In genomic region chr8:78705980-78706379, GRCm38 (mm10) we compare ENCODE assay signal across 26 mouse cellular contexts.
"Had no signal": no experiment of that assay in that cellular context is flagged by ENCODE, and none has a peak within 500 bp of the region (broad histone marks: within the 10 kb centered on the region; RNA-seq: fewer than 3 reads in every experiment).

No protein-coding gene starts in this region.

- H3K9me3 ChIP-seq: heart, embryonic 10.5 days; heart, embryonic 15.5 days; hindbrain, embryonic 12.5 days; intestine, embryonic 15.5 days; limb, embryonic 10.5 days; limb, embryonic 12.5 days had no signal

- H3K27ac ChIP-seq: gastrocnemius, adult 2 months; heart, embryonic 10.5 days; heart, embryonic 15.5 days; hindbrain, embryonic 10.5 days; hindbrain, embryonic 12.5 days; hindbrain, embryonic 14.5 days; intestine, embryonic 15.5 days; layer of hippocampus, adult 2 months; left cerebral cortex, adult 2 months; limb, embryonic 10.5 days; limb, embryonic 12.5 days had no signal

- H3K27me3 ChIP-seq: heart, embryonic 12.5 days; heart, embryonic 15.5 days; hindbrain, embryonic 12.5 days; intestine, embryonic 15.5 days; limb, embryonic 12.5 days had no signal

- H3K4me2 ChIP-seq: heart, embryonic 12.5 days; heart, embryonic 15.5 days; hindbrain, embryonic 12.5 days; hindbrain, embryonic 14.5 days; intestine, embryonic 15.5 days; limb, embryonic 12.5 days had no signal

- H3K9ac ChIP-seq: heart, embryonic 12.5 days; heart, embryonic 15.5 days; hindbrain, embryonic 12.5 days; hindbrain, embryonic 14.5 days; intestine, embryonic 15.5 days; limb, embryonic 12.5 days had no signal

- H3K4me3 ChIP-seq: gastrocnemius, adult 2 months; heart, embryonic 10.5 days; heart, embryonic 12.5 days; heart, embryonic 15.5 days; hindbrain, embryonic 10.5 days; hindbrain, embryonic 12.5 days; intestine, embryonic 15.5 days; layer of hippocampus, adult 2 months; left cerebral cortex, adult 2 months; limb, embryonic 10.5 days; limb, embryonic 12.5 days had no signal

- H3K4me1 ChIP-seq: heart, embryonic 10.5 days; heart, embryonic 15.5 days; intestine, embryonic 15.5 days; limb, embryonic 10.5 days; limb, embryonic 12.5 days had no signal

- DNase-seq: gastrocnemius, adult 2 months; gastrocnemius, postnatal 10 days; gastrocnemius, postnatal 25 days; heart, adult 18-20 months; heart, postnatal 14 days; heart, postnatal 4 days; kidney, adult 18-20 months; kidney, adult 8-10 months; kidney, postnatal 10 days; kidney, postnatal 25 days; kidney, postnatal 4 days; liver had no signal

- ATAC-seq: hindbrain, embryonic 16.5 days; inflammation-experienced regulatory T-cells, adult 6 months; intestine, embryonic 15.5 days; intestine, postnatal 0 days had no signal
